Mouse (Mus musculus): ENCODE measurements around the gene Mcpt2. TPM values are rescaled to one million over a fixed set of nuclear protein-coding genes. Genes with fewer than 3 reads are reported as not detected.
"Not testable (repeated sequence)": the region's sequence is repeated elsewhere in the genome, so short reads cannot be mapped to it uniquely, and the experiment has no call there.

Mcpt2 gene
- polyA plus RNA-seq, 1 experiment from 2014 or later = not detected

DNA sequence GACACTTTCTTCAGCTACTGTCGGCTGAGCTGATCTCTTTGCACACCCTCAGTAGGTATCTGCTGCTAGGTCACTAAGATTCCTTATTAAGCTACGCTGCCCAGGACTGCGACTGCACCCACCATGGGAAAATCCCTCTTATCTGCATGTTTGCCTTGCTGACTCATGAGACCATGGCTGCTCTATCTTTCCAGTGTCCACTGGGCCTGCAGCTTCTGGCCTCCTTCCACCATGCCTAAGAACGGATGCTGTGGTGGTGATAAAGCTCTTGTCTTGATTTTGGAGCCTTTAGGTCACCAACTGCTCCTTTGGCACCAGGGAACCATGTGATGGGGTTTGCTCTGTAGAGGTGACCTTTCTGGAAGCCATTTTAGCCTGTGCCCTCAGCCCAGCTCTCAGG is 15.9 kb downstream of the Mcpt2 start:
- Histone ChIP-seq H3K4me2 (replicated peaks; ENCODE audit: low read depth, low read length) (no peak overlapping the region), H3K27ac (ENCODE audit: low read depth, low read length) (no peak overlapping the region), H3K36me3 (ENCODE audit: control insufficient read depth, insufficient read depth, low read length) (no peaks in the 10 kb centered on the region), H3K4me1 (ENCODE audit: control insufficient read depth, insufficient read depth, low read length) (no peaks in the 10 kb centered on the region), H3K9me3 (ENCODE audit: control insufficient read depth, low read length) (no peaks in the 10 kb centered on the region), H3K9ac (ENCODE audit: low read depth, low read length) (no peak overlapping the region), H3K27me3 (ENCODE audit: control insufficient read depth, insufficient read depth, low read length) (no peaks in the 10 kb centered on the region), H3K4me3 (ENCODE audit: low read length) (no peak overlapping the region)
- 89% methylated on average over 4 of the region's 4 CpGs for WGBS
- ATAC-seq (ENCODE audit: low FRiP score, low TSS enrichment) = no peak

DNA sequence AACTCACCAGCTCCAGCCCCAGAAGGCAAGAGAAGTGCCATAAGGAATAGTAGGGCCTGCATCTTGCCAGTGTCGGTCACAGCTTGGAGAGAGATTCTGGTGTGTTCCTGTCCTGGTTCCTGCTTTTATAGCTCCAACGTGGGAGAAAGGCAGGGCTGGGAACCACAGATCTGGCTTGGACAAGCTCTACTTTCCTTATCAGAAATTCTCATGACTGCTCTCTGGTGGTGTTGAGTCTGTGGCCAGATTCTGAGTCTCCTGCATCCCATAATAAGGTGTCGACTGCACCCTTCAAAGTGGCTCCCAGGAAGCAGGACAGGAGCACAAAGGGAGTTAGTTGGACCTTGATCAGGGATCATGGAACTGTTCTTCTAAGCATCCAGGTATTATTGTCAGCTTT is 20.4 kb downstream of the Mcpt2 start, which contains the start of gene Mcpt4:
Mcpt4 (minus strand) TSS at position 101 of the 400 bp plus-strand sequence.
- H3K36me3 ChIP-seq (ENCODE audit: control insufficient read depth, insufficient read depth, low read length); H3K9me3 ChIP-seq (ENCODE audit: control insufficient read depth, low read length); H3K4me3 ChIP-seq (ENCODE audit: low read length); H3K27me3 ChIP-seq (ENCODE audit: control insufficient read depth, insufficient read depth, low read length); H3K4me2 ChIP-seq (replicated peaks; ENCODE audit: low read depth, low read length); H3K27ac ChIP-seq (ENCODE audit: low read depth, low read length); H3K4me1 ChIP-seq (ENCODE audit: control insufficient read depth, insufficient read depth, low read length); H3K9ac ChIP-seq (ENCODE audit: low read depth, low read length); ATAC-seq (ENCODE audit: low FRiP score, low TSS enrichment): not testable (repeated sequence)
- 74% methylated on average over 3 of the region's 3 CpGs for WGBS

DNA sequence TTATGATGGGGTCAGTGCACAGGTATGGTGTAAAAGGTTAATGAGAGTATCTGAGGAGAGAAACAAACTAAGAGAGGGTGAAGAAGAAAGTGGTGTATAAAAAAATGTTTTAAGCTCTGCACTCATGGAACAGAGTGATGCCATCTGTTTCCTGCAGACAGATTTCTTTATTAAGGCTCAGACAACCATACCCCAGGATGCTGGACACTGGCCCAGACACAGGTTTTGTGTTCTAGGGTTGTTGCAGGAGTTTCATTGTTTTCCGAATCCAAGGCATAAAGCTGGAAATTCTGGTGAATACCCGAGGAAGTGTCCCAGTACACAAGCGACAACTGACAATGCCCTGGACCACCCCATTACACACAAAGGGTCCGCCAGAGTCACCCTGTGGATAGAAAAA is 40.2 kb downstream of the Mcpt2 start:
- no peak for ATAC-seq (ENCODE audit: low FRiP score, low TSS enrichment)
- Histone ChIP-seq H3K4me3 (ENCODE audit: low read length) (no peak overlapping the region), H3K27ac (ENCODE audit: low read depth, low read length) (no peak overlapping the region), H3K4me1 (ENCODE audit: control insufficient read depth, insufficient read depth, low read length) (no peaks in the 10 kb centered on the region), H3K27me3 (ENCODE audit: control insufficient read depth, insufficient read depth, low read length) (no peaks in the 10 kb centered on the region), H3K9me3 (ENCODE audit: control insufficient read depth, low read length) (no peaks in the 10 kb centered on the region), H3K4me2 (replicated peaks; ENCODE audit: low read depth, low read length) (no peak overlapping the region), H3K9ac (ENCODE audit: low read depth, low read length) (no peak overlapping the region), H3K36me3 (ENCODE audit: control insufficient read depth, insufficient read depth, low read length) (no peaks in the 10 kb centered on the region)
- 94% methylated on average over 4 of the region's 4 CpGs for WGBS

DNA sequence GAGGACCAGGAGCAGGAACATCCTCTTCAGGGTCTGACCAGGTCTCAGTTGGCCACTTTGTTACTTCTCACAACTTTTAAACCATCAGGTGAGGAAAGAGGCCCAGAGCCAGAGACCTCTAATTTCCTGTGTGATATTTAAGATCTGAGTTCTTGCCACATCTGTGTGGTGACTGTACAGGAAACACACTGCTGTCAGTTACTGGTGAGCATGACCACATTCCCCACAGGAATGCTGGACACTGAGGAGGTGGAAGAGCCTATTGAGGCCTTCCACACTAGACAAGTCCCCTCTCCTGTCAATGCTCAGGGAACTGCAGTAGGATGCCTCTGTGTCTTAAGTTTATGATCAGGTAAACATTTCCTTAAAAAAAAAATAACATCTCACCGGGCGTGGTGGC is 43.3 kb downstream of the Mcpt2 start, which contains the start of gene Mcpt8:
Mcpt8 (minus strand) TSS at position 107 of the 400 bp plus-strand sequence.
- no peaks in the 10 kb centered on the region for H3K9me3 ChIP-seq (ENCODE audit: control insufficient read depth, low read length)
- H3K27me3 ChIP-seq (ENCODE audit: control insufficient read depth, insufficient read depth, low read length) = no peaks in the 10 kb centered on the region
- H3K36me3 ChIP-seq (ENCODE audit: control insufficient read depth, insufficient read depth, low read length) = no peaks in the 10 kb centered on the region
- ATAC-seq (ENCODE audit: low FRiP score, low TSS enrichment) = no peak
- H3K9ac ChIP-seq (ENCODE audit: low read depth, low read length) = no peak within 1 kb of the TSS
- no peak within 1 kb of the TSS for H3K4me2 ChIP-seq (replicated peaks; ENCODE audit: low read depth, low read length)
- 93% methylated on average over 2 of the region's 2 CpGs for WGBS
- no peak within 1 kb of the TSS for H3K27ac ChIP-seq (ENCODE audit: low read depth, low read length)
- no peak within 1 kb of the TSS for H3K4me3 ChIP-seq (ENCODE audit: low read length)
- no peaks in the 10 kb centered on the region for H3K4me1 ChIP-seq (ENCODE audit: control insufficient read depth, insufficient read depth, low read length)

DNA sequence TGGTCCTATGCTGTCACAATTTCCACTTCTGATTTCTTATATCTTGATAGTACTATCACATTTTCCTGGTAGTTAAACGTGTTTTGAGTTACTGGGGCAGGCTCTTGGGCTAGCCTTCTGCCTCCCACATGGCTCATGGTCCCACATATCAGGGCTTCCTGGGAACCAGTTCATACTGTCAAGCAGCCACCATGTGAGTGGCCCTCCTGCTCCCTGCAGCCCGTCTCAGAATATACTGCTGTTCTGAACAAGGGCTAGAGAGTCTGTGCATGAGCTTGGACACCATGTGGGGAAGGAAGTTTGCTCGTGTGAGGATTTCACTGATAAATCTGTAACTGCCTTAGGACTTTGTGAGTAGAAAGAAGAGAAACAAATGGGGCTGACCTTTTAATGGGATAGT is 44.9 kb downstream of the Mcpt2 start:
- no peak overlapping the region for H3K4me2 ChIP-seq (replicated peaks; ENCODE audit: low read depth, low read length)
- ATAC-seq (ENCODE audit: low FRiP score, low TSS enrichment) = no peak
- no peaks in the 10 kb centered on the region for H3K27me3 ChIP-seq (ENCODE audit: control insufficient read depth, insufficient read depth, low read length)
- WGBS = 82% methylated on average over 3 of the region's 3 CpGs
- H3K9ac ChIP-seq (ENCODE audit: low read depth, low read length) = no peak overlapping the region
- no peaks in the 10 kb centered on the region for H3K9me3 ChIP-seq (ENCODE audit: control insufficient read depth, low read length)
- no peak overlapping the region for H3K27ac ChIP-seq (ENCODE audit: low read depth, low read length)
- H3K4me3 ChIP-seq (ENCODE audit: low read length) = no peak overlapping the region
- no peaks in the 10 kb centered on the region for H3K4me1 ChIP-seq (ENCODE audit: control insufficient read depth, insufficient read depth, low read length)
- H3K36me3 ChIP-seq (ENCODE audit: control insufficient read depth, insufficient read depth, low read length) = no peaks in the 10 kb centered on the region

DNA sequence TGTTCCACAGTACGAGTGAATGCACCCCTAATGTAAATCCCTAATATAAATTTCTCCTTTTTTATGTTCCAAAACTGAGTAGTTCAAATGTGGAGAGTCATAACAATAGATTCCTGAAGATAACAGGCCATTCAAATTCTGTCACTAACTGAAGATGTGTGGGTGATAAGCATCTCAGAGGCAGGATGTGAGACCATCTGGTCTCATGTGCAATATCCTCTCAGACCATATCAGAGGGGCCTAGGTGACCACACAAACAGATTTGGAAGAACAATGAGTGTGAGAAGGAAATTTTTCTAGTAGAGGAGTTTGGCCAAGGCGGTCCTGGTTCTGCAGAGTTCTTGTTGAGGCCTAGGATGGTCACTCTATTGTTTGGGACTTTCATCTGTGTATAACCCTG is 51.5 kb downstream of the Mcpt2 start:
- no peak overlapping the region for H3K27ac ChIP-seq (ENCODE audit: low read depth, low read length)
- no peaks in the 10 kb centered on the region for H3K27me3 ChIP-seq (ENCODE audit: control insufficient read depth, insufficient read depth, low read length)
- no peaks in the 10 kb centered on the region for H3K36me3 ChIP-seq (ENCODE audit: control insufficient read depth, insufficient read depth, low read length)
- no peaks in the 10 kb centered on the region for H3K9me3 ChIP-seq (ENCODE audit: control insufficient read depth, low read length)
- no peak for ATAC-seq (ENCODE audit: low FRiP score, low TSS enrichment)
- H3K9ac ChIP-seq (ENCODE audit: low read depth, low read length) = no peak overlapping the region
- H3K4me2 ChIP-seq (replicated peaks; ENCODE audit: low read depth, low read length) = no peak overlapping the region
- 75% methylated on average over 2 of the region's 2 CpGs for WGBS
- H3K4me1 ChIP-seq (ENCODE audit: control insufficient read depth, insufficient read depth, low read length) = no peaks in the 10 kb centered on the region
- no peak overlapping the region for H3K4me3 ChIP-seq (ENCODE audit: low read length)

Small RNA genes within 50 kb of the gene (microRNA-seq; reads per million reads assigned to microRNA genes)
- gene Mir6949 = not detected

Other genes with a start within 250 kb of the Mcpt2 start
- 26.3 and 33.8 TPM in 2 replicates for gene Nfatc4, start 218.9 kb upstream of the Mcpt2 start, polyA plus RNA-seq (2014; fragmentation: Nextera tagmentation; extraction: Ambion mirVana)
- gene Nynrin, start 188.0 kb upstream of the Mcpt2 start, polyA plus RNA-seq (2014; fragmentation: Nextera tagmentation; extraction: Ambion mirVana) = 11.0 and 15.6 TPM in 2 replicates
- 0.23 and 0.31 TPM in 2 replicates for gene Cbln3, start 157.6 kb upstream of the Mcpt2 start, polyA plus RNA-seq (2014; fragmentation: Nextera tagmentation; extraction: Ambion mirVana)
- gene Khnyn, start 157.1 kb upstream of the Mcpt2 start, polyA plus RNA-seq (2014; fragmentation: Nextera tagmentation; extraction: Ambion mirVana) = 7.0 and 9.7 TPM in 2 replicates
- gene Sdr39u1, start 141.7 kb upstream of the Mcpt2 start, polyA plus RNA-seq (2014; fragmentation: Nextera tagmentation; extraction: Ambion mirVana) = 61.3 and 64.7 TPM in 2 replicates
- gene Cma1, start 97.4 kb upstream of the Mcpt2 start, polyA plus RNA-seq (2014; fragmentation: Nextera tagmentation; extraction: Ambion mirVana) = 0.30 and 1.1 TPM in 2 replicates
- gene Cma2, start 91.1 kb upstream of the Mcpt2 start, polyA plus RNA-seq (2014; fragmentation: Nextera tagmentation; extraction: Ambion mirVana) = not detected in 2 replicates
- not detected in 2 replicates for gene Mcpt1, start 24.1 kb upstream of the Mcpt2 start, polyA plus RNA-seq (2014; fragmentation: Nextera tagmentation; extraction: Ambion mirVana)
- gene Mcpt9, start 11.5 kb upstream of the Mcpt2 start, polyA plus RNA-seq (2014; fragmentation: Nextera tagmentation; extraction: Ambion mirVana) = not detected in 2 replicates
- gene Mcpt4, start 20.3 kb downstream of the Mcpt2 start, polyA plus RNA-seq (2014; fragmentation: Nextera tagmentation; extraction: Ambion mirVana) = not detected in 2 replicates
- gene Mcpt8, start 43.2 kb downstream of the Mcpt2 start, polyA plus RNA-seq (2014; fragmentation: Nextera tagmentation; extraction: Ambion mirVana) = 0.40 and 0.53 TPM in 2 replicates
- not detected in 2 replicates for gene Ctsg, start 60.5 kb downstream of the Mcpt2 start, polyA plus RNA-seq (2014; fragmentation: Nextera tagmentation; extraction: Ambion mirVana)
- gene Gzme, start 78.6 kb downstream of the Mcpt2 start, polyA plus RNA-seq (2014; fragmentation: Nextera tagmentation; extraction: Ambion mirVana) = not detected in 2 replicates
- gene Gzmd, start 90.6 kb downstream of the Mcpt2 start, polyA plus RNA-seq (2014; fragmentation: Nextera tagmentation; extraction: Ambion mirVana) = not detected in 2 replicates
- gene Gzmg, start 117.5 kb downstream of the Mcpt2 start, polyA plus RNA-seq (2014; fragmentation: Nextera tagmentation; extraction: Ambion mirVana) = not detected in 2 replicates
- gene Gzmn, start 132.6 kb downstream of the Mcpt2 start, polyA plus RNA-seq (2014; fragmentation: Nextera tagmentation; extraction: Ambion mirVana) = not detected in 2 replicates
- gene Gzmf, start 169.4 kb downstream of the Mcpt2 start, polyA plus RNA-seq (2014; fragmentation: Nextera tagmentation; extraction: Ambion mirVana) = not detected in 2 replicates
- not detected in 2 replicates for gene Gzmc, start 192.6 kb downstream of the Mcpt2 start, polyA plus RNA-seq (2014; fragmentation: Nextera tagmentation; extraction: Ambion mirVana)
- gene Gzmb, start 220.2 kb downstream of the Mcpt2 start, polyA plus RNA-seq (2014; fragmentation: Nextera tagmentation; extraction: Ambion mirVana) = 0.19 TPM in 1 of 2 replicates, not detected in the other